Mouse (Mus musculus): Measurements from ENCODE around the gene Isca1. TPM values are rescaled to one million over a fixed set of nuclear protein-coding genes. Genes with fewer than 3 reads are reported as not detected.

Isca1 gene
- total RNA-seq, 2 experiments from 2014 or later, result 172 to 190 TPM

Other genes starting within 250 kb of the Isca1 start
- gene Agtpbp1, start 184.6 kb downstream of the Isca1 start, total RNA-seq (2021), result 10 to 100 TPM; 63.3 to 69.8 TPM
- 10 to 100 TPM; 24.8 to 28.6 TPM for gene Naa35, start 184.6 kb downstream of the Isca1 start, total RNA-seq (2021)
- gene Golm1, start 94.0 kb downstream of the Isca1 start, total RNA-seq (2021), result 1 to 10 TPM; 5.7 to 7.5 TPM
- gene 4921517D22Rik, start 75.7 kb downstream of the Isca1 start, total RNA-seq (2021), result not detected
- gene Spata31d1a, start 59.5 kb downstream of the Isca1 start, total RNA-seq (2021), result not detected
- not detected for gene Spata31d1b, start 57.5 kb downstream of the Isca1 start, total RNA-seq (2021)
- gene Spata31d1d, start 38.1 kb downstream of the Isca1 start, total RNA-seq (2021), result not detected
- not detected for gene 1700014D04Rik, start 23.1 kb downstream of the Isca1 start, total RNA-seq (2021)
- not detected for gene Gm49354, start 12.4 kb upstream of the Isca1 start, total RNA-seq (2021)
- 10 to 100 TPM; 36.7 to 38.5 TPM for gene Tut7, start 53.3 kb upstream of the Isca1 start, total RNA-seq (2021)

Measured in gastrocnemius, adult 18-20 months (tissue).